Mouse (Mus musculus) hindbrain, embryonic 12.5 days (tissue): ENCODE measurements at regions not wholly inside any gene's neighbourhood (a gene's known extent, or its start where the extent isn't known, plus 50 kb on each side); places are given as distances from the start of the nearest gene placed in this dataset.

Experiments used
- ATAC-seq: fragments of 200-750 bp; cut with Nextera tagmentation; 2 replicates; pipeline ENCODE4 v1.8.0; 2017; ENCODE audit warnings: moderate TSS enrichment; ENCODE audit not compliant: low FRiP score
- H3K27ac ChIP-seq: fragments of 300-500 bp; sonication (generic); 2 replicates; pipeline ENCODE4 v1.5.1; 2016; ENCODE audit warnings: mild to moderate bottlenecking
- H3K27me3 ChIP-seq: fragments of 300-500 bp; sonication (generic); 2 replicates; pipeline ENCODE4 v1.6.1; 2016; ENCODE audit warnings: mild to moderate bottlenecking
- H3K36me3 ChIP-seq: fragments of 300-500 bp; sonication (generic); 2 replicates; pipeline ENCODE4 v1.6.1; 2016; ENCODE audit warnings: mild to moderate bottlenecking
- H3K4me1 ChIP-seq: fragments of 300-500 bp; sonication (generic); 2 replicates; pipeline ENCODE4 v1.6.1; 2016
- H3K4me2 ChIP-seq: fragments of 300-500 bp; sonication (generic); replicated peaks from 2 replicates; pipeline ENCODE4 v1.6.1; 2016; ENCODE audit warnings: mild to moderate bottlenecking
- H3K4me3 ChIP-seq: fragments of 300-500 bp; sonication (generic); 2 replicates; pipeline ENCODE4 v1.5.1; 2016; ENCODE audit warnings: mild to moderate bottlenecking
- H3K9ac ChIP-seq: fragments of 300-500 bp; sonication (generic); 2 replicates; pipeline ENCODE4 v1.6.1; 2016; ENCODE audit warnings: mild to moderate bottlenecking, moderate library complexity
- H3K9me3 ChIP-seq: fragments of 300-500 bp; sonication (generic); replicated peaks from 2 replicates; pipeline ENCODE4 v1.6.1; 2016; ENCODE audit warnings: mild to moderate bottlenecking
- WGBS: fragments of 180-500 bp; shearing (Covaris S2); methylation state at CpG from one replicate; pipeline ENCODE4 v1.1.7; 2016; 5-methylcytosine and 5-hydroxymethylcytosine counted together

GRCm38 (mm10) chr10:98665936-98666505 lies 248.2 kb upstream of the Atp2b1 start:
- no peak overlapping the region for H3K9ac ChIP-seq
- no peak overlapping the region for H3K4me2 ChIP-seq
- no peaks in the 10 kb centered on the region for H3K9me3 ChIP-seq
- H3K36me3 ChIP-seq, result no peaks in the 10 kb centered on the region
- H3K4me3 ChIP-seq, result no peak overlapping the region
- H3K4me1 ChIP-seq, result no peaks in the 10 kb centered on the region
- no peaks in the 10 kb centered on the region for H3K27me3 ChIP-seq
- WGBS, result 93% methylated on average over 3 of the region's 3 CpGs
- no peak overlapping the region for H3K27ac ChIP-seq
- no peak for ATAC-seq

GRCm38 (mm10) chr10:98667728-98668127 lies 246.5 kb upstream of the Atp2b1 start:
- 79% methylated on average over 1 of the region's 1 CpGs for WGBS
- no peak overlapping the region for H3K4me2 ChIP-seq
- H3K27ac ChIP-seq, result no peak overlapping the region
- no peak for ATAC-seq
- no peak overlapping the region for H3K9ac ChIP-seq
- H3K4me1 ChIP-seq, result no peaks in the 10 kb centered on the region
- no peaks in the 10 kb centered on the region for H3K36me3 ChIP-seq
- H3K27me3 ChIP-seq, result no peaks in the 10 kb centered on the region
- no peak overlapping the region for H3K4me3 ChIP-seq
- H3K9me3 ChIP-seq, result no peaks in the 10 kb centered on the region

- H3K36me3 ChIP-seq, result no peaks in the 10 kb centered on the region
- 80% methylated on average over 1 of the region's 1 CpGs for WGBS
- H3K4me2 ChIP-seq, result no peak overlapping the region
- no peaks in the 10 kb centered on the region for H3K9me3 ChIP-seq
- H3K27ac ChIP-seq, result no peak overlapping the region
- H3K4me1 ChIP-seq, result no peaks in the 10 kb centered on the region
- H3K9ac ChIP-seq, result no peak overlapping the region
- no peak overlapping the region for H3K4me3 ChIP-seq
- H3K27me3 ChIP-seq, result no peaks in the 10 kb centered on the region
- no peak for ATAC-seq
Measured at GRCm38 (mm10) chr10:98674131-98674530, 240.1 kb upstream of the Atp2b1 start.

- Histone ChIP-seq H3K4me2 (no peak overlapping the region), H3K27me3 (no peaks in the 10 kb centered on the region), H3K36me3 (no peaks in the 10 kb centered on the region), H3K4me1 (no peaks in the 10 kb centered on the region), H3K9me3 (no peaks in the 10 kb centered on the region), H3K4me3 (no peak overlapping the region), H3K9ac (no peak overlapping the region), H3K27ac (no peak overlapping the region)
- ATAC-seq, result no peak
- 77% methylated on average over 2 of the region's 2 CpGs for WGBS
Measured at GRCm38 (mm10) chr10:98676907-98677306, 237.3 kb upstream of the Atp2b1 start.

- Histone ChIP-seq H3K9me3 (no peaks in the 10 kb centered on the region), H3K4me1 (no peaks in the 10 kb centered on the region), H3K36me3 (no peaks in the 10 kb centered on the region), H3K4me2 (no peak overlapping the region), H3K4me3 (no peak overlapping the region), H3K27ac (no peak overlapping the region), H3K9ac (no peak overlapping the region), H3K27me3 (no peaks in the 10 kb centered on the region)
- ATAC-seq, result no peak
- WGBS, result 95% methylated on average over 4 of the region's 4 CpGs
Measured at GRCm38 (mm10) chr10:98678234-98678633, 236.0 kb upstream of the Atp2b1 start.

- Histone ChIP-seq H3K9me3 (no peaks in the 10 kb centered on the region), H3K27me3 (no peaks in the 10 kb centered on the region), H3K4me3 (no peak overlapping the region), H3K4me1 (no peaks in the 10 kb centered on the region), H3K4me2 (no peak overlapping the region), H3K27ac (no peak overlapping the region), H3K36me3 (no peaks in the 10 kb centered on the region), H3K9ac (no peak overlapping the region)
- WGBS, result 75% methylated on average over 1 of the region's 1 CpGs
- ATAC-seq, result no peak
Measured at GRCm38 (mm10) chr10:98682436-98682835, 231.8 kb upstream of the Atp2b1 start.

- Histone ChIP-seq H3K9ac (no peak overlapping the region), H3K4me1 (no peaks in the 10 kb centered on the region), H3K27ac (no peak overlapping the region), H3K4me2 (0 out of 2 replicates have a peak overlapping the region, but pooled peaks have one; percentile 3), H3K9me3 (no peaks in the 10 kb centered on the region), H3K27me3 (no peaks in the 10 kb centered on the region), H3K36me3 (no peaks in the 10 kb centered on the region), H3K4me3 (no peak overlapping the region)
- 48% methylated on average over 12 of the region's 12 CpGs for WGBS
- ATAC-seq, result no peak
Measured at GRCm38 (mm10) chr10:98684195-98684594, 230.0 kb upstream of the Atp2b1 start.

- Histone ChIP-seq H3K4me3 (no peak overlapping the region), H3K27me3 (no peaks in the 10 kb centered on the region), H3K27ac (no peak overlapping the region), H3K36me3 (no peaks in the 10 kb centered on the region), H3K4me1 (no peaks in the 10 kb centered on the region), H3K4me2 (0 out of 2 replicates have a peak overlapping the region, but pooled peaks have one; percentile 3), H3K9me3 (no peaks in the 10 kb centered on the region), H3K9ac (no peak overlapping the region)
- WGBS, result 80% methylated on average over 8 of the region's 8 CpGs
- ATAC-seq, result no peak
Measured at GRCm38 (mm10) chr10:98684707-98685106, 229.5 kb upstream of the Atp2b1 start.

GRCm38 (mm10) chr10:98685739-98686138 lies 228.5 kb upstream of the Atp2b1 start:
- no peak overlapping the region for H3K27ac ChIP-seq
- 76% methylated on average over 2 of the region's 2 CpGs for WGBS
- no peak for ATAC-seq
- H3K4me1 ChIP-seq, result no peaks in the 10 kb centered on the region
- H3K9ac ChIP-seq, result no peak overlapping the region
- no peaks in the 10 kb centered on the region for H3K27me3 ChIP-seq
- H3K4me3 ChIP-seq, result no peak overlapping the region
- H3K9me3 ChIP-seq, result no peaks in the 10 kb centered on the region
- H3K4me2 ChIP-seq, result no peak overlapping the region
- no peaks in the 10 kb centered on the region for H3K36me3 ChIP-seq

GRCm38 (mm10) chr10:98686370-98686769 lies 227.8 kb upstream of the Atp2b1 start:
- Histone ChIP-seq H3K27me3 (no peaks in the 10 kb centered on the region), H3K27ac (no peak overlapping the region), H3K9me3 (no peaks in the 10 kb centered on the region), H3K4me3 (no peak overlapping the region), H3K36me3 (no peaks in the 10 kb centered on the region), H3K4me1 (no peaks in the 10 kb centered on the region), H3K4me2 (no peak overlapping the region), H3K9ac (no peak overlapping the region)
- no peak for ATAC-seq

GRCm38 (mm10) chr10:98691816-98692215 lies 222.4 kb upstream of the Atp2b1 start:
- Histone ChIP-seq H3K27ac (no peak overlapping the region), H3K27me3 (no peaks in the 10 kb centered on the region), H3K4me1 (no peaks in the 10 kb centered on the region), H3K9me3 (no peaks in the 10 kb centered on the region), H3K9ac (no peak overlapping the region), H3K4me3 (no peak overlapping the region), H3K36me3 (no peaks in the 10 kb centered on the region), H3K4me2 (no peak overlapping the region)
- WGBS, result 92% methylated on average over 5 of the region's 5 CpGs
- no peak for ATAC-seq

- Histone ChIP-seq H3K36me3 (no peaks in the 10 kb centered on the region), H3K4me2 (no peak overlapping the region), H3K9me3 (no peaks in the 10 kb centered on the region), H3K4me3 (no peak overlapping the region), H3K9ac (no peak overlapping the region), H3K4me1 (no peaks in the 10 kb centered on the region), H3K27me3 (no peaks in the 10 kb centered on the region), H3K27ac (no peak overlapping the region)
- 94% methylated on average over 2 of the region's 2 CpGs for WGBS
- no peak for ATAC-seq
Measured at GRCm38 (mm10) chr10:98694690-98695370, 219.4 kb upstream of the Atp2b1 start.

- Histone ChIP-seq H3K4me1 (no peaks in the 10 kb centered on the region), H3K4me2 (no peak overlapping the region), H3K27me3 (no peaks in the 10 kb centered on the region), H3K9ac (no peak overlapping the region), H3K27ac (no peak overlapping the region), H3K9me3 (no peaks in the 10 kb centered on the region), H3K36me3 (no peaks in the 10 kb centered on the region), H3K4me3 (no peak overlapping the region)
- ATAC-seq, result no peak
- WGBS, result 89% methylated on average over 2 of the region's 2 CpGs
Measured at GRCm38 (mm10) chr10:98695371-98695725, 218.9 kb upstream of the Atp2b1 start.
